Mouse (Mus musculus): Measurements from ENCODE around the gene Vps8. TPM values are rescaled to one million over a fixed set of nuclear protein-coding genes. Genes with fewer than 3 reads are reported as not detected.

Gene Vps8
- total RNA-seq, 1 experiment from 2014 or later, result 26.4 TPM

DNA sequence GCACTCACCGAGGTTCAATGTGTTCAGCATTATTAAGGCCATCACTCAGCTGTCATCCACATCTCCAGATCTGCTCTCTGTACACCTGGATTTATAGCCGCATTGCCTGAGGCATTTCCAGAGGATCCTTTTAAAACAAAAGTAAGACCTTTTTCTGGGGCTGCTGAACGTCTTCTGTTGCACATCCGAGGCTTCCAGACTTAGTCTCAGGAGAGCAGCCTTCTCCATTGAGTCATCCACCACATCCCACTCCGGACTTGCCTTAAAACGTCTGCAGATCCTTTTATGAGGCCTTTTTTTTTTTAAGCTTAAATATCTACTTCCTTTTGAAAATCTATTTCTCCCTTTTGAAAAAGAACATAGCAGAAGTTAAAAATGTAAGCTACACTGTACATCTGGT lies 172.6 kb downstream of the Vps8 start:
- ATAC-seq (replicated peaks; ENCODE audit: insufficient number of reproducible peaks, low FRiP score, low TSS enrichment, poor library complexity, severe bottlenecking), result no peak

DNA sequence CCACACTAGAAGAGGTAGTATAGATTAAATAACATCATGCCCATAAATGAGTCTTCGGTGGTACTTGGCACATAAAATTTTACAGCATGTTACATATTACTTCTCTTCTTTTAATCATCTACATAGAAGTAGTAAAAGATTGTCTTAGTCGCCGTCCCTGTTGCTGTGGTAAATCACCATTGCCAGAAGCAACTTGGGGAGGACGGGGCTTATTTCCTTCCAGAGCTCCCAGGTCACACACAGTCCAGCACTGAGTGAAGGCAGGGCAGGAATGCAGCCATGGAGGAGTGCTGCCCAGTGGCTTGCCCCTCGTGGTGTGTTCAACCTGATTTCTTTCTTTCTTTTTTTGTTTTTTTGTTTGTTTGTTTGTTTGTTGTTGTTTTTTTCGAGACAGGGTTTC lies 181.4 kb downstream of the Vps8 start:
- ATAC-seq (replicated peaks; ENCODE audit: insufficient number of reproducible peaks, low FRiP score, low TSS enrichment, poor library complexity, severe bottlenecking), result no peak

DNA sequence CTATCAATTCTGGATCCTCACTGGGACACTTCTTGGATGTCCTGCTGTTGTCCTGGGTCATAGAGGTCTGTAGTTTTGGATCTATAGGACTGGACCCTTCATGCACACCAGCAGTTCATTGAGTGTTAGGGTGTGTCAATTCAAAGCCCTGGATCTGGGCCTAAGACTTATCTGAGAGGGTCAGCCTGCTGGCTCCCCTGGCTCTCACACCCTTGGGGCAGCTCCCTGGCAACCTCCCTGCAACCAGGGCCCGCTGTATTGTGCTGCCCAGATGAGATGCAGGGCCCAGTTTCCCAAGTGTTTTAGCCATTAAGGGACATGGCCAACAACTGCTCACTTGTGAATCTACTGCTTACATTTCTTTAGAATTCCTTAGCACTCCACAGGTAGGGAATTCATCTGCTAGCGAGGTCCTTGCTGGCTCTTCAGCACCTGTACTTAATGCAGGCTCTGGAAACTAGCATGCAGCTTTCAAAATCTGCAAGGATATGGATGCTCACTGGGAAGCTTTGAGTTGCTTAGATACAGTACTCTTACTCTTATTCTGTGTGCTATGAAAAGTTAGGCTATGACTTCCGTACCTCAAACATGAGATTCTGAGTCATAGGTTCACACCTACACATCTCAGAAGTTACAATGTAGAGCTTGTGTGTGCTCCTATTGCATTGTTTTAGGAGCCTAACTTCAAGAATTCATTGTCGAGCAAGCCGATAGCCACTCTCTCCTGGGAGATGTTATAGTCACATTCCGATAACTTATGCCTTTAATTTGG lies 183.5 kb downstream of the Vps8 start:
- no peak for ATAC-seq (replicated peaks; ENCODE audit: insufficient number of reproducible peaks, low FRiP score, low TSS enrichment, poor library complexity, severe bottlenecking)

DNA sequence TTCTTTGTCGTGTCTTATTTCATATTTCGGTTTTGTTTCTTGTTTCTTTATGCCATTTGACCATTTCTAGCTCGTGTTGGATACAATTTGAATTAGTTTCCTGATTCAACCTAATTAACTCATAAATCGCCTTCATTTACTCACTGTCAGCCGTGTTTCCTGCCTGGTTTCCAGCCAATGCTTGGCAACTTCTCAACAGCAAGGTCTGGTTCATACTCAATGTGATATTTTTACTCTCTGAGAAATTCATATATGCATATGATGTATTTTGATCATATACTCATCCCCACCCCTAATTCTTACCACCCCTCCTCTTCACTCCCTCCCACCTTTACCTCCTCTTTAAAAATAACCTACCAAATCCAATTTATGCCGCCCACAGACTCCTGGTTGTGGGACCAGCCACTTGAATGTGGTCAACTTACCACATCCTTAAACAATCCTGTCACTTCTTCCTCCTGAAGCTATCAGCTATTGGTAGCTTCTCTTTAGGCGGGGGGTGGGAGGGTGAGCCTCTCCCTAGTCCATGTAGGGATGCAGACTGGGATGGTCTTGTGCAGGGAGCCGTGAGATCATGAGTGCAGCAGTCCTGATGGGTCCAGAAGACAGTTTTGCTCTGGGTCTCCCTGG lies 184.2 kb downstream of the Vps8 start:
- ATAC-seq (replicated peaks; ENCODE audit: insufficient number of reproducible peaks, low FRiP score, low TSS enrichment, poor library complexity, severe bottlenecking), result no peak

DNA sequence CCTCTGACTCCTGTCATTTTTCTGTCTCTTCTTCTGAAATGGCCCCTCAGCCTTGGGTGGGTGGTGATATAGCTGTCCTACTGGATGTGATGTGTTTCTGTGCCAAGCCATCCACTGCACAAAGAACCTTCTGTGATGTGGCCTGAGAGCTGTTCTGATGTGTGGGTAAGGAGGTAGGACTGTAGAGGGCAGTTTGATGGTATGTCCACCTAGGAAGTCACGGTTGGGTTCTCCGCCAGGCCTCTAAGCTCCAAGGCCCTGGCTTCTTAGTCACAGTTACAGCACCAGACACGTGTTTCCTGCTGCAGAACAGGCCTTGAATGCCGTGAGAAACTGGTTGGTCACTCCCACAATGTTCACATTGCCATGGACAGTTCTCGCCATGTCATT lies 184.7 kb downstream of the Vps8 start:
- no peak for ATAC-seq (replicated peaks; ENCODE audit: insufficient number of reproducible peaks, low FRiP score, low TSS enrichment, poor library complexity, severe bottlenecking)

DNA sequence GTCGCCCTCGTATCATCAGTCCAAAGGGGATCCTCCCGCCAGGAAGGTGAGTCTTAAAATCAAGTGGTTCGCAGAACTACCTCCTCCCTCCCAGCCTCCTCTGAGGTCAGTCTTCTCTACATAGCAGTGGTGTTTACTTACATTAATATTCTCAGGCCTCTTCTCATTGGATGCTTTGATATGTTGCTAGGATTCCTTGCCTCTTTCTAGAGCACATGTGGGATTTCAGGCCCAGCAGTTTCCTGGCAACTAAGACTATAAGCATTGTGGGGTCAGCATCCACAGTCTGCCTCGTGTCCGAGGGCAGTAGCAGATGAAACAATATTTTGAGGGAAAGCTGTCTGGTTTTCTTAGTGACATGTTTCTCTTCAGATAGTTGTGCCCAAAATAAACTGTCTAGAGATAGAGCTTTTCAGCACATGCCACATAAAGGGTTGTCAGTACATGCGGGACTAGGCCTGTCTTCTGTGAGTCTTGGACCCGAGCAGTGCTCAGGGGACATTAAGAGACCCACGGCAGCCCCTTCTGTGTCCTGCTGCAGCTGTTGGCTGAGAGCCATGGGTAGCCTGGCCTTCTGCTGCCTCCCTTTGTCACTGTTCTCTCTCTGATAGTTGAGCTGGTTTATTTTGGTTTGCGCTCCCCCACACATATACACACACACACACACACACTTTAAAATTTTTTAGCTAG lies 185.4 kb downstream of the Vps8 start:
- ATAC-seq (replicated peaks; ENCODE audit: insufficient number of reproducible peaks, low FRiP score, low TSS enrichment, poor library complexity, severe bottlenecking), result no peak

DNA sequence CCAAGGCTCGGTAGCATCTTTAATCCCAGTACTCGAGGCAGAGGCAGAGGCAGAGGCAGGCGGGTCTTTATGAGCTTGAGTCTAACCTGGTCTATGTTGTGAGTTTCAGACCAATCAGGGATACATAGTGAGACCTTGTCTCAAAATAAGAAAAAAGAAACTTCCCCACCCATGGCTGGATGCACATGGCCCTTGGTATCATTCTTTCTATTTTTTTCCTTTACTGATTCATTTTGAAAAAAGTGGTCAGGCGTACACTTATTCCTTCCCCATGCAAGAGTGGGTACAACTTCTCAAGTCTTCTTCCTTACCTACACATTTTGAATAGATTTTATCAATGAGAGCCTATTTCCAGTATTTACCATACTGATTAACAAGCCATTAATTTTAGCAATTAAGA lies 187.6 kb downstream of the Vps8 start:
- no peak for ATAC-seq (replicated peaks; ENCODE audit: insufficient number of reproducible peaks, low FRiP score, low TSS enrichment, poor library complexity, severe bottlenecking)

DNA sequence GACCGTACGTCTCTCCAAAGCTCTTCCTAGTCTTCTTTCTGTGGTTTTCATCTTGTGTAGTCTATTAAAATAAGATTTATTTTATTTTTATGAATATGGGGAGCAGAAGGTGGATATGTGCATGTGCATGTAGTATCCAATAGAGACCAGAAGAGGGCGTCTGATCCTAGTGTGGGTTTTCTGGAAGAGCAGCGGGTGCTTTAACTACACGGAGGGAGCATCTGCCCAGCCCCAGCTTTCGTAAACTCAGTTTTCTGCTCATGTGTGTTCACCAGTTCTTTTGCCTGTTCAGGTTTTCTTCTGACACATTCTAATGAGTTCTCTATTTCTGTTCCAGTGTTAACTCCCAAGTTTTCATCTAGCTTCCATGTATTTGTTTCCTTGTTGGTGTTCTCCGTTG lies 192.9 kb downstream of the Vps8 start:
- ATAC-seq (replicated peaks; ENCODE audit: insufficient number of reproducible peaks, low FRiP score, low TSS enrichment, poor library complexity, severe bottlenecking), result no peak

DNA sequence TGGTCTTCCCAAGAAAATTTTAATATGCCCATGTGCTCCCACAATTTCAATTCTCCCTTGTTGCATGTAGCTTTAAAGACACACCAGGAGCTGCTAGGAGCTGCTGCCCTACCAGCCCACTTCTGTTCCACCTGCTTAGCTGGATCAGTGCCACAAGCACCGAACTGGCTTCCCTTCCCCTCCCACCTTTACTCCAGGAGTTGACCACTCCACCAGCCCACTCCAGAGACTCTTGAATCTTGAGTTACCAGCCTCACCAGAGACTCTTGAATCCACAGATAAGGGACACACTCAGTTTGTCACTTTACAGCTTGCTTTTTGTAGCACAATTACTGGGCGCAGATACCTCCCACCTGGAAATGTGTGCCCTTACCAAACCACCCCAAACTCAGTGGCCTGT lies 197.7 kb downstream of the Vps8 start:
- no peak for ATAC-seq (replicated peaks; ENCODE audit: insufficient number of reproducible peaks, low FRiP score, low TSS enrichment, poor library complexity, severe bottlenecking)

DNA sequence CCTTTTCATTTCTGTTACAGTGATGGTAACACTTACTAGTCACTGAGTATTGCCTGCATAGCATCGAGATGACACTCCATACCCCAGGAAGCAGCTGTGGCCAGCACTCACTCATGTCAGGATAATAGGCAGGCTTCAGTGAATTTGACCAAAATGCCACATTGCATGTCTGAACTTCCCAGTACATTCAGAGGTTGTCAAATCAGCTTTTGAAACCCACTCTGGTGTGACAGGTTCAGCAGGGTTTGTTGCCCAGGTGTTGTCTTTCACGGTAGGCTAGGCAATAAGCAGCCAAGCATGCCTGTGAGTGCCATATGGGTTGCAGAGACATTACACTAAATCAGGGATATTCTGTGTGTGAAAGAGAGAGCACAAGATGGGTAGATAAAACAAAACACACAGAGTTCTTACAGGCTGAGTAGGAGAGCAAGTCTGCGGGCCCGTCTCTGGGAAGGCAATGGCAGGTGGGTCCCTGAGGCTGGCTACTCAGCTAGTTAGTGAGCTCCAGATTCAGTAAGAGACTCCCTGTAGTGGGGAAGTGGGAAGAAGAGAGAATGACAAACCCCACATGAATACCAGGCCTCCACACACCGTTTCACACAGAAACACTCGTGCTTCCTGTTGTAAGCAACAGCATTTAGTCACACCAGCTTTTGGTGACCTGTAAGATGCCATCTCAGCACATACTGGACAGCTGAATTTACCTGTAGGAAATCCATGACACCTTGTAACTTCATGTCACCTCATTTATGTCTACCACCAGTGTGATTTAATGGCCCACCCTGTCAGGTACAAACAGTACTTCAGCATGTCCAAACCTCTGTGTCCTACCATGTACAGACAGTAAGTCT lies 203.1 kb downstream of the Vps8 start:
- no peak for ATAC-seq (replicated peaks; ENCODE audit: insufficient number of reproducible peaks, low FRiP score, low TSS enrichment, poor library complexity, severe bottlenecking)

DNA sequence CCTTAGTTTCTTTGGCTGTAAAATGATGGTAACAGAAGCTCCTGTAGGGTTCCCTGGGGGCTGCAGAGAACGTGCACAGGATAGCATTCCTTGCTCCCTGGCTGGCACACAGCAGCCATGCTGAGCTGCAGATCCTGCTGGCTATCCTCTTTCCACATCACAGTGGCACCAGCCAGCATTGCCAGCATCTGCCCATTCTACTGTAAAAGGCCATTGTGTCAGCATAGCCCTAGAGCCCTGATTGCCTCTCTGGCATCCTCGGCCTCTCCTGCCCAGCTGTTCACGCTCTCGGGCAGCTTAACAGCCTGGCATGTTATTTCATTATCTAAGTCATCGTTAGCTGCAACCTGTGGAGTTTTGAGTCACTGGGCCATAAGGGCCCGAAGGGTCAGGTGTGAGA lies 204.3 kb downstream of the Vps8 start:
- no peak for ATAC-seq (replicated peaks; ENCODE audit: insufficient number of reproducible peaks, low FRiP score, low TSS enrichment, poor library complexity, severe bottlenecking)

DNA sequence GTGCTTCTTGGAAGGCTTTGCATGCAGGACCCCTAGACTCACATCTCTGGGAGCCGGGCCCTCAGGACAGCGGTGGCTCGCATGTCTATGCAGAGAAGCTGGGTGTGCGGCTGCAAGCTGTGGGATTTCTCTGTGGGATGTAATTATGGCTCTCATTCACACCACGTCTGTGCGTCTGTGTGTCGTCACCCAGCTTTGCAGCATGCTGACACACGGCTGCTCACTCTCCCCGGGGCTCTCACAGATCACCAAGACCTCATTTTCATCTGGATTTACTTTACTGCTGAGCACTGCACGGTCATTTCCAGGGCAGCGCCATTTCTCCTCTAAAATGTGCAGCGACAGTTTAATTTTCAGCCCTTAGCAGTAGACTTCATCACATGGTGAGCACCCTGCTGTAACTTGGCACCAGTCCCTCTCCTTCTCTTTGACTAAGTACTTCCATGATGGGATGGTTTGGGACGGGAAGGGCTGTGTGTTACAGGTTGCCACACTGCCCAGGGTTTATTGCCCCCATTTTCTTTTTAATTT lies 205.2 kb downstream of the Vps8 start:
- ATAC-seq (replicated peaks; ENCODE audit: insufficient number of reproducible peaks, low FRiP score, low TSS enrichment, poor library complexity, severe bottlenecking), result no peak

DNA sequence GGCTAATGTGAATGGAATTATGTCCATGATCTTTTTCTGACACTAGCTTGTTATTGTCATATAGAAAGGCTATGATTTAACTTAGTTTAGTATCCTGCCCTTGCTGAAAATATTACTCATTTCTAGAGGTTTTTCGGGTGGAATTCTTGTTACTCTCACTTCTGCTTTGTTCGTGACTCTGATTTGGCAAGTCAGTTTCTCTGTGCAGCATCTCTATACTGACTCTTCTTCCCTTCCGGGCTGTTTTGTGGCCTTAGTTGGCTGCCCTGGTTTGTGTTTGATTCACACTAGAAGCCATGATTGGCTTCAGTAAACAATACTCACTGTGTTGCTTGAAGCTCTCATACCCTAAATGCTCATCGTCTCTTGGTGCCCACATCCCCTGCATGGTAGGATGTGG lies 207.7 kb downstream of the Vps8 start:
- 0 out of 2 replicates have a peak, but pooled peaks have one; percentile 30 for ATAC-seq (replicated peaks; ENCODE audit: insufficient number of reproducible peaks, low FRiP score, low TSS enrichment, poor library complexity, severe bottlenecking)

DNA sequence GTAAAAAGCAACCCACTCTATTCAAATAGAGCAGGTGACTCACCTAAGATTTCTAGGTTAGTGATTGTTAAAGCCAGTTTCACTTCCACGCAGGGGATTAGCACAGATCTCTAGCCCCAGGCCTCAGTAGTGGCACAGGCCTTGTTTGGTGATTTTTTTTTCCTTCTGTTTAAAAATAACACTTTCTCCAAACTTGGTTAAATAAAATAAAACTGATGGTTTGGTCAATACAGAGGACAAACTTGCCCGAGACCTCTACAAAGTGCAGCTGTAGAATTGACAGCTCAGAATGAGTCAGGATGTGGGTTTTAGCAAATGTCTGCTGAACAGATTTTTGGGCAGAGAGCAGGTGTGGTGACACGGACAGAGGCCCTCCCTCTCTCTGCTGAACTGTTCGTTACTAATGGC lies 208.9 kb downstream of the Vps8 start:
- no peak for ATAC-seq (replicated peaks; ENCODE audit: insufficient number of reproducible peaks, low FRiP score, low TSS enrichment, poor library complexity, severe bottlenecking)

DNA sequence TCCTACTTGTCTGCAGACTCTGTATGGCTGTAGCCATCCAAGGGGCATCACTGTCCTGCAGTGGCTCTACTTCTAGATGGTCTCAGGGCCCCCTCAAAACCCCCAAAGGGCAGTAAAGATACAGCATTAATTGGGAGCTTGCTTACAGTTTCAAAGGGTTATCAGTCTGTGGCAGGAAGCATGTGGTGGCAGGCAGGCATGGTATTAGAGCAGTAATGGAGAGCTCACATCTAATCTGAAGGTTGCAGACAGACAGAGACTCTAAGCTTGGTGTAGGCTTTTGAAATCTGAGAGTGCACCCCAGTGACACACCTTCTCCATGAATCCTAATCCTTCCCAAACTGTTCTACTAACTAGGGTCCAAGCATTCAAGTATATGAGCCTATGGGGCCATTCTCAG lies 211.5 kb downstream of the Vps8 start:
- no peak for ATAC-seq (replicated peaks; ENCODE audit: insufficient number of reproducible peaks, low FRiP score, low TSS enrichment, poor library complexity, severe bottlenecking)

DNA sequence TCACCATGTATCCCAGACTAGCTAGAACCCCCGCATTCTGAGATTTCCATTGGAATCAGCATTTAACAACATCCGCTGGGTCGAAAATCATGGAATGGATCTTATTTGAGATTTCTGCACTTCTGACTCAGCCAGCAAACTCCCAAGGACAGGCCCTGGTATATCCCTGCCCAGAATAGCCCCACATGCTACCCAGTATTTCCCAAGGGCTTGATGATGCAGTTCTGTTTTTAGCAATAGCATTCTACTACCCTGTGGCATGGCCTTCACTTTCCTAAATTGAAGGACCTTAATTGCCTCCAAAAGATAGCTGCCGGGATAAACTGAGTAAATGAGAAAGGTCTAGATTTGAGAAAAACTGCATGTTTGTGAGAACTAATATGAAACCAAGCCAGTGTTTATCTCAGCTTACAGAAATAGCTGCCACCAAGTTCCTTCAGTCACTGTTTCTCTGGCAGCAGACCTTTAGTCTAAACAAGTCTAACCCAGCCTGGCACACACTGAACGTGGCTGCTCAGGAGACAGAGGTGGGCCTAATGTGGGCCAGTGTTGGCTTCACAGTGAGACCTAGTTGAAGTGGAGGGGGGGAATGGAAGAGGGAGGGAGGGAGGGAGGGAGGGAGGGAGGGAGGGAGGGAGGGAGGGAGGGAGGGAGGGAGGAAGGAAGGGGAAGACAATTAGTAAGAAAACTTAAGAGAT lies 213.4 kb downstream of the Vps8 start:
- no peak for ATAC-seq (replicated peaks; ENCODE audit: insufficient number of reproducible peaks, low FRiP score, low TSS enrichment, poor library complexity, severe bottlenecking)

DNA sequence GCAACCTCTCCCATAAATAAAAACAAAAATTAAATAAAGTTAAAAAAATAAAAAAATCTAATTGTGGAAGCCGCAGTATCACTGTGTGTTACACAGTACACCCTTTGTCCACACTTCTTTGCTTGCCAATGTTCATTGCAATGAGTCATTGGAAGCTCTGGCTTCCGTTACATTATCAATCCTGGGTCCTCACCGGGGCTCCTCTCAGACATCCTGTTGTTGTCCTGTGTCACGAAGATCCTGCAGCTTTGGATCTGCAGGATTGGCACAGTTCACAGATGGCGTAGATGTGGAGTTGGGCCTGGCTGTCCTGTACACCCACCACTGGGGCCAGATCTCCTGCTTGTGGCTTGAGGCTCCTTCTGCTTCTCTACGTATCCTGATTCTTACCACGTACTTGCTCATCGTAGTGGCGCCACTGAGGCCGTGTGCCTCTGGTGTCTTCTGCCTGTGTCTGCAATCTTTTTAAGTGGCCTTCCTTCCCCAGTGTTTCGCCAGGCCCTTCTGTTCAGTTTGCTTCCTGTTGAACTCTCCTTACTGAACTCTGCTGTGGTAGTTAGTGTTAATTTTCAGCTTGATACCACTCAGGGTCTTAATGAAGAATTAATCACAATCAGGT lies 214.4 kb downstream of the Vps8 start:
- ATAC-seq (replicated peaks; ENCODE audit: insufficient number of reproducible peaks, low FRiP score, low TSS enrichment, poor library complexity, severe bottlenecking), result no peak

Measured in monocyte, adult 5-6 weeks (primary cell).